Mouse (Mus musculus) hindbrain, embryonic 14.5 days (tissue): ENCODE measurements around the gene Gm20503. TPM values are rescaled to one million over a fixed set of nuclear protein-coding genes. Genes with fewer than 3 reads are reported as not detected.

Experiments used
- ATAC-seq: fragments of 200-750 bp; cut with Nextera tagmentation; 2 replicates; pipeline ENCODE4 v1.8.0; 2017; ENCODE audit warnings: moderate number of reproducible peaks, mild to moderate bottlenecking, moderate TSS enrichment, moderate library complexity; ENCODE audit not compliant: low FRiP score
- DNase-seq: peaks from one replicate; pipeline ENCODE4 v3.0.0-alpha.2; 2015; ENCODE audit warnings: low spot score
- H3K27ac ChIP-seq: fragments of 300-500 bp; sonication (generic); 2 replicates; pipeline ENCODE4 v1.5.1; 2014; ENCODE audit warnings: mild to moderate bottlenecking, moderate library complexity
- H3K27me3 ChIP-seq: fragments of 300-500 bp; sonication (generic); 2 replicates; pipeline ENCODE4 v1.6.1; 2014; ENCODE audit warnings: mild to moderate bottlenecking, low read length, mixed read lengths; ENCODE audit not compliant: control insufficient read depth, insufficient read depth
- H3K36me3 ChIP-seq: fragments of 300-500 bp; sonication (generic); replicated peaks from 2 replicates; pipeline ENCODE4 v1.6.1; 2014; ENCODE audit not compliant: control insufficient read depth, insufficient read depth
- H3K4me1 ChIP-seq: fragments of 300-500 bp; sonication (generic); replicated peaks from 2 replicates; pipeline ENCODE4 v1.6.1; 2014; ENCODE audit warnings: antibody characterized with exemption, low read length, mixed read lengths; ENCODE audit not compliant: control insufficient read depth, insufficient read depth
- H3K4me2 ChIP-seq: fragments of 300-500 bp; sonication (generic); replicated peaks from 2 replicates; pipeline ENCODE4 v1.6.1; 2014; ENCODE audit warnings: mild to moderate bottlenecking, moderate library complexity
- H3K4me3 ChIP-seq: fragments of 300-500 bp; sonication (generic); replicated peaks from 2 replicates; pipeline ENCODE4 v1.5.1; 2014; ENCODE audit warnings: mild to moderate bottlenecking, low read length
- H3K9ac ChIP-seq: fragments of 300-500 bp; sonication (generic); 2 replicates; pipeline ENCODE4 v1.6.1; 2014
- H3K9me3 ChIP-seq: fragments of 300-500 bp; sonication (generic); 2 replicates; pipeline ENCODE4 v1.6.1; 2016; ENCODE audit warnings: low read length; ENCODE audit not compliant: control insufficient read depth
- WGBS: fragments of 180-500 bp; shearing (Covaris S2); extraction: QIAGEN DNeasy Blood & Tissue Kit; methylation state at CpG from one replicate; pipeline ENCODE4 v1.1.7; 2014; 5-methylcytosine and 5-hydroxymethylcytosine counted together
- polyA plus RNA-seq: library from polyadenylated mRNA; unstranded; fragments of >200 nt; fragmentation: Nextera tagmentation; extraction: Ambion mirVana; gene quantifications from 2 replicates; pipeline ENCODE4 v1.2.1, GENCODE M21; 2014

The Gm20503 gene
- polyA plus RNA-seq, 1 experiment from 2014 or later, result 8.6 TPM

- 0 out of 2 replicates have a peak, but pooled peaks cover 5% of the 10 kb centered on the region for H3K36me3 ChIP-seq
- no peaks in the 10 kb centered on the region for H3K27me3 ChIP-seq
- H3K4me2 ChIP-seq, result peak overlapping the region; percentile 60
- H3K4me3 ChIP-seq, result peak overlapping the region; percentile 78
- peaks cover 16% of the 10 kb centered on the region for H3K4me1 ChIP-seq
- H3K9me3 ChIP-seq, result 0 out of 2 replicates have a peak, but pooled peaks cover 2% of the 10 kb centered on the region
- ATAC-seq (no peak), DNase-seq (peak; percentile 31)
- 80% methylated on average over 10 of the region's 10 CpGs for WGBS
- peak overlapping the region; percentile 95 for H3K27ac ChIP-seq
- peak overlapping the region; percentile 93 for H3K9ac ChIP-seq
These were observed 31.4 kb downstream of the Gm20503 start for GRCm38 (mm10) chr4:59034325-59034917.

- H3K9me3 ChIP-seq, result 0 out of 2 replicates have a peak, but pooled peaks cover 2% of the 10 kb centered on the region
- 5% methylated on average over 74 of the region's 76 CpGs for WGBS
These were observed 32.1 kb downstream of the Gm20503 start, which contains the start of gene Gng10 for GRCm38 (mm10) chr4:59034918-59035785. Gene Gng10 (plus strand): TSS chr4:59035088.

GRCm38 (mm10) chr4:59035786-59036350 is 32.9 kb downstream of the Gm20503 start:
- DNase-seq, result no peak
- 57% methylated on average over 18 of the region's 18 CpGs for WGBS

More at GRCm38 (mm10) chr4:59034918-59035785, 32.1 kb downstream of the Gm20503 start, which contains the start of gene Gng10:
- Histone ChIP-seq H3K36me3 (0 out of 2 replicates have a peak, but pooled peaks cover 11% of the 10 kb centered on the region), H3K4me1 (peaks cover 16% of the 10 kb centered on the region), H3K4me2 (peak within 1 kb of the TSS; percentile 60), H3K4me3 (peak within 1 kb of the TSS; percentile 78), H3K27ac (peak within 1 kb of the TSS; percentile 95), H3K9ac (peak within 1 kb of the TSS; percentile 93), H3K27me3 (no peaks in the 10 kb centered on the region)
- ATAC-seq (peak; percentile 91), DNase-seq (peak; percentile 59)

GRCm38 (mm10) chr4:59036490-59037127 is 33.6 kb downstream of the Gm20503 start:
- peak overlapping the region; percentile 60 for H3K4me2 ChIP-seq
- H3K4me3 ChIP-seq, result no peak overlapping the region; the same call in 1 of the 2 replicates
- peak; percentile 78 for DNase-seq
- H3K9me3 ChIP-seq, result 0 out of 2 replicates have a peak, but pooled peaks cover 2% of the 10 kb centered on the region
- H3K36me3 ChIP-seq, result peaks cover 24% of the 10 kb centered on the region; the same call in 1 of the 2 replicates
- no peak overlapping the region for H3K9ac ChIP-seq
- ATAC-seq, result 0 out of 2 replicates have a peak, but pooled peaks have one; percentile 18
- H3K27ac ChIP-seq, result no peak overlapping the region
- no peaks in the 10 kb centered on the region for H3K27me3 ChIP-seq
- peaks cover 16% of the 10 kb centered on the region for H3K4me1 ChIP-seq
- 51% methylated on average over 13 of the region's 13 CpGs for WGBS

More at GRCm38 (mm10) chr4:59035786-59036350, 32.9 kb downstream of the Gm20503 start:
- H3K9ac ChIP-seq, result peak overlapping the region; percentile 93
- H3K27ac ChIP-seq, result peak overlapping the region; percentile 95
- peaks cover 18% of the 10 kb centered on the region; the same call in 1 of the 2 replicates for H3K36me3 ChIP-seq
- peaks cover 16% of the 10 kb centered on the region for H3K4me1 ChIP-seq
- H3K27me3 ChIP-seq, result no peaks in the 10 kb centered on the region
- peak overlapping the region; percentile 78 for H3K4me3 ChIP-seq
- H3K4me2 ChIP-seq, result peak overlapping the region; percentile 60
- H3K9me3 ChIP-seq, result 0 out of 2 replicates have a peak, but pooled peaks cover 2% of the 10 kb centered on the region
- ATAC-seq, result peak; percentile 24; the same call in 1 of the 2 replicates

- Histone ChIP-seq H3K27me3 (no peaks in the 10 kb centered on the region), H3K4me1 (peaks cover 16% of the 10 kb centered on the region), H3K4me3 (no peak overlapping the region), H3K9me3 (0 out of 2 replicates have a peak, but pooled peaks cover 2% of the 10 kb centered on the region), H3K9ac (no peak overlapping the region), H3K36me3 (peaks cover 27% of the 10 kb centered on the region), H3K27ac (no peak overlapping the region), H3K4me2 (no peak overlapping the region)
- no peak for ATAC-seq
- no peak for DNase-seq
- WGBS, result 72% methylated on average over 3 of the region's 3 CpGs
These were observed 34.5 kb downstream of the Gm20503 start for GRCm38 (mm10) chr4:59037525-59037924.

GRCm38 (mm10) chr4:59040397-59041287 is 37.6 kb downstream of the Gm20503 start:
- DNase-seq (no peak), ATAC-seq (no peak)
- Histone ChIP-seq H3K4me2 (no peak overlapping the region), H3K9me3 (no peaks in the 10 kb centered on the region), H3K27me3 (no peaks in the 10 kb centered on the region), H3K36me3 (peaks cover 27% of the 10 kb centered on the region), H3K27ac (no peak overlapping the region), H3K4me3 (no peak overlapping the region), H3K9ac (no peak overlapping the region), H3K4me1 (0 out of 2 replicates have a peak, but pooled peaks cover 11% of the 10 kb centered on the region)
- WGBS, result 90% methylated on average over 11 of the region's 11 CpGs

GRCm38 (mm10) chr4:59043074-59043473 is 40.1 kb downstream of the Gm20503 start:
- DNase-seq (no peak), ATAC-seq (no peak)
- H3K27ac ChIP-seq, result no peak overlapping the region
- H3K4me1 ChIP-seq, result no peaks in the 10 kb centered on the region
- 95% methylated on average over 5 of the region's 5 CpGs for WGBS
- no peaks in the 10 kb centered on the region for H3K9me3 ChIP-seq
- H3K4me2 ChIP-seq, result no peak overlapping the region
- H3K4me3 ChIP-seq, result no peak overlapping the region
- H3K36me3 ChIP-seq, result peaks cover 27% of the 10 kb centered on the region
- H3K9ac ChIP-seq, result no peak overlapping the region
- no peaks in the 10 kb centered on the region for H3K27me3 ChIP-seq

GRCm38 (mm10) chr4:59043891-59044290 is 40.9 kb downstream of the Gm20503 start:
- Histone ChIP-seq H3K4me1 (no peaks in the 10 kb centered on the region), H3K27ac (no peak overlapping the region), H3K27me3 (no peaks in the 10 kb centered on the region), H3K36me3 (peaks cover 27% of the 10 kb centered on the region), H3K4me3 (no peak overlapping the region), H3K9me3 (no peaks in the 10 kb centered on the region), H3K9ac (no peak overlapping the region), H3K4me2 (no peak overlapping the region)
- no peak for ATAC-seq
- no peak for DNase-seq
- WGBS, result 91% methylated on average over 6 of the region's 6 CpGs
